ENCODE assay signal across 9 mouse cellular contexts in genomic region chr5:73637337-73638107, GRCm38 (mm10). TPM values are rescaled to one million over a fixed set of nuclear protein-coding genes. Genes with fewer than 3 reads are reported as not detected.
DNase-seq lines count a peak whose midpoint lies in the region; ATAC-seq and TF ChIP-seq lines count a peak whose summit lies in the region.
"Had no signal": no experiment of that assay in that cellular context is flagged by ENCODE, and none has a peak within 500 bp of the region (broad histone marks: within the 10 kb centered on the region; RNA-seq: fewer than 3 reads in every experiment).

No protein-coding gene starts in this region.

- H3K9ac ChIP-seq in kidney, postnatal 0 days (ENCODE audit: low read depth, low read length): no peak overlapping the region
- no peak overlapping the region for H3K9ac ChIP-seq in forebrain, embryonic 13.5 days

- peak; percentile 89 for DNase-seq in kidney, postnatal 0 days (ENCODE audit: low spot score)
- DNase-seq in kidney, postnatal 25 days: no peak
- peak; percentile 44 for DNase-seq in Muller cell, postnatal 12 days (ENCODE audit: inconsistent ontology term)
- DNase-seq in lung, postnatal 25 days (ENCODE audit: low spot score): peak; percentile 50
- no peak for DNase-seq in urinary bladder, postnatal 14 days (ENCODE audit: low spot score)
- DNase-seq in cerebellum, adult 9-11 months: no peak
- DNase-seq in spleen, postnatal 10 days (ENCODE audit: low spot score in 2 of 2): no peak

- H3K27ac ChIP-seq in kidney, postnatal 0 days: no peak overlapping the region
- H3K27ac ChIP-seq in forebrain, embryonic 13.5 days: no peak overlapping the region

- 0 out of 2 replicates have a peak, but pooled peaks have one; percentile 13 for ATAC-seq in kidney, postnatal 0 days (replicated peaks; ENCODE audit: low FRiP score, low read depth)
- ATAC-seq in forebrain, embryonic 13.5 days: peak; percentile 80

- peak; percentile 78 for TF ChIP-seq CTCF in kidney, postnatal 0 days (IDR thresholded peaks at IDR 0.05; ENCODE audit: low read depth)

- no peak overlapping the region for H3K4me2 ChIP-seq in kidney, postnatal 0 days (ENCODE audit: low read length)
- no peak overlapping the region for H3K4me2 ChIP-seq in forebrain, embryonic 13.5 days

- WGBS in kidney, postnatal 0 days: 47% methylated on average over 8 of the region's 8 CpGs
- WGBS in forebrain, embryonic 13.5 days: 43% methylated on average over 8 of the region's 8 CpGs

- no peak overlapping the region for H3K4me3 ChIP-seq in kidney, postnatal 0 days (replicated peaks; ENCODE audit: low read depth, low read length)
- no peak overlapping the region for H3K4me3 ChIP-seq in forebrain, embryonic 13.5 days

- no peaks in the 10 kb centered on the region; the same call in 1 of the 2 replicates for H3K9me3 ChIP-seq in kidney, postnatal 0 days (replicated peaks; ENCODE audit: low read length)
- H3K9me3 ChIP-seq in forebrain, embryonic 13.5 days (replicated peaks): no peaks in the 10 kb centered on the region

- H3K27me3 ChIP-seq in kidney, postnatal 0 days (ENCODE audit: insufficient read depth, low read length): no peaks in the 10 kb centered on the region
- H3K27me3 ChIP-seq in forebrain, embryonic 13.5 days: no peaks in the 10 kb centered on the region

- no peaks in the 10 kb centered on the region for H3K4me1 ChIP-seq in kidney, postnatal 0 days (replicated peaks; ENCODE audit: insufficient read depth, low read length)
- peaks cover 4% of the 10 kb centered on the region; the same call in 1 of the 2 replicates for H3K4me1 ChIP-seq in forebrain, embryonic 13.5 days

- peaks cover 19% of the 10 kb centered on the region for H3K36me3 ChIP-seq in kidney, postnatal 0 days (ENCODE audit: insufficient read depth, low read length)
- H3K36me3 ChIP-seq in forebrain, embryonic 13.5 days (ENCODE audit: poor library complexity, severe bottlenecking): peaks cover 49% of the 10 kb centered on the region

RNA-seq across cellular contexts. Expression of gene Lrrc66, which starts 5.2 kb away (rescaled TPM):
- 1.4 and 1.8 TPM in 2 replicates for polyA plus RNA-seq in kidney, postnatal 0 days (2015; fragmentation: Nextera tagmentation; extraction: Ambion mirVana)
- not detected in 2 replicates for polyA plus RNA-seq in forebrain, embryonic 13.5 days (2015; fragmentation: Nextera tagmentation; extraction: Ambion mirVana)

RNA-seq across cellular contexts. Expression of gene Sgcb, which starts 10.1 kb away (rescaled TPM):
- polyA plus RNA-seq in kidney, postnatal 0 days (2015; fragmentation: Nextera tagmentation; extraction: Ambion mirVana): 14.3 and 16.5 TPM in 2 replicates
- 20.5 and 22.3 TPM in 2 replicates for polyA plus RNA-seq in forebrain, embryonic 13.5 days (2015; fragmentation: Nextera tagmentation; extraction: Ambion mirVana)

RNA-seq across cellular contexts. Expression of gene Spata18, which starts 13.7 kb away (rescaled TPM):
- polyA plus RNA-seq in kidney, postnatal 0 days (2015; fragmentation: Nextera tagmentation; extraction: Ambion mirVana): 0.22 and 0.24 TPM in 2 replicates
- polyA plus RNA-seq in forebrain, embryonic 13.5 days (2015; fragmentation: Nextera tagmentation; extraction: Ambion mirVana): 0.34 and 0.71 TPM in 2 replicates
- polyA plus RNA-seq: liver, embryonic 16.5 days had no signal

Comparison
In these comparisons a context has a peak if more than half of its experiments do, and no peak if none do; other contexts are left out.
1. DNase-seq: peak in kidney, postnatal 0 days (single experiment), Muller cell, postnatal 12 days (single experiment) and lung, postnatal 25 days (single experiment); none in kidney, postnatal 25 days (0 of 2), urinary bladder, postnatal 14 days (single experiment), cerebellum, adult 9-11 months (single experiment) and spleen, postnatal 10 days (0 of 2).